ENCODE assay signal across 8 mouse cellular contexts in genomic region chr2:30392114-30392576, GRCm38 (mm10). TPM values are rescaled to one million over a fixed set of nuclear protein-coding genes. Genes with fewer than 3 reads are reported as not detected.
DNase-seq lines count a peak whose midpoint lies in the region; ATAC-seq and TF ChIP-seq lines count a peak whose summit lies in the region.

TSS of gene Dolpp1 (plus strand) at chr2:30392254.

- WGBS in hindbrain, embryonic 10.5 days, result under 1% methylated on average over 40 of the region's 40 CpGs
- WGBS in lung, postnatal 0 days, result under 1% methylated on average over 38 of the region's 40 CpGs

- peak; percentile 99 for DNase-seq in MEL-GATA-1-ER (ENCODE audit: extremely low read depth, low read depth)
- peak; percentile 97 for DNase-seq in cerebellum, adult 8-10 months
- peak; percentile 99 for DNase-seq in hindbrain, embryonic 10.5 days (ENCODE audit: low spot score)
- peak; percentile 100 for DNase-seq in layer of hippocampus, adult 9-11 months
- peak; percentile 99 for DNase-seq in lung, postnatal 0 days (ENCODE audit: low spot score)
- DNase-seq in ovary, postnatal 14 days (ENCODE audit: low spot score), result peak; percentile 93
- peak; percentile 97 for DNase-seq in thymus, postnatal 14 days

- peak within 1 kb of the TSS; percentile 93 for H3K27ac ChIP-seq in hindbrain, embryonic 10.5 days
- H3K27ac ChIP-seq in lung, postnatal 0 days (ENCODE audit: low read length), result peak within 1 kb of the TSS; percentile 92

- H3K9ac ChIP-seq in lung, postnatal 0 days (replicated peaks; ENCODE audit: low read depth), result peak within 1 kb of the TSS; percentile 73

- peak; percentile 93 for ATAC-seq in frontal cortex, adult (ENCODE audit: low TSS enrichment)
- ATAC-seq in lung, postnatal 0 days, result peak; percentile 93

- peaks cover 37% of the 10 kb centered on the region for H3K36me3 ChIP-seq in hindbrain, embryonic 10.5 days
- H3K36me3 ChIP-seq in lung, postnatal 0 days (ENCODE audit: insufficient read depth, low read length), result 0 out of 2 replicates have a peak, but pooled peaks cover 9% of the 10 kb centered on the region

- peak within 1 kb of the TSS; percentile 89 for H3K4me3 ChIP-seq in hindbrain, embryonic 10.5 days
- peak within 1 kb of the TSS; percentile 87 for H3K4me3 ChIP-seq in lung, postnatal 0 days (ENCODE audit: low read depth, low read length)

- TF ChIP-seq EP300 in lung, postnatal 0 days (IDR thresholded peaks at IDR 0.05), result peak; percentile 54; the same call in 1 of the 2 replicates

- peak within 1 kb of the TSS; percentile 81 for H3K4me2 ChIP-seq in lung, postnatal 0 days (replicated peaks; ENCODE audit: low read depth, low read length)

- no peaks in the 10 kb centered on the region for H3K9me3 ChIP-seq in hindbrain, embryonic 10.5 days
- no peaks in the 10 kb centered on the region for H3K9me3 ChIP-seq in lung, postnatal 0 days (ENCODE audit: low read length)

- TF ChIP-seq CTCF in lung, postnatal 0 days (IDR thresholded peaks at IDR 0.05), result 0 out of 2 replicates have a peak, but pooled peaks have one; percentile 8

- no peaks in the 10 kb centered on the region for H3K27me3 ChIP-seq in hindbrain, embryonic 10.5 days (ENCODE audit: insufficient read depth, poor library complexity, severe bottlenecking)
- H3K27me3 ChIP-seq in lung, postnatal 0 days (replicated peaks; ENCODE audit: insufficient read depth, low read length), result no peaks in the 10 kb centered on the region

- peaks cover 35% of the 10 kb centered on the region for H3K4me1 ChIP-seq in hindbrain, embryonic 10.5 days (replicated peaks)
- peaks cover 16% of the 10 kb centered on the region for H3K4me1 ChIP-seq in lung, postnatal 0 days (ENCODE audit: insufficient read depth, low read depth, low read length)

RNA-seq across cellular contexts. Expression of gene Dolpp1, which starts in this region (rescaled TPM):
- 52.9 and 55.6 TPM in 2 replicates for polyA plus RNA-seq in hindbrain, embryonic 10.5 days (2016; fragmentation: Nextera tagmentation; extraction: Ambion mirVana)
- 25.0 and 26.1 TPM in 2 replicates for polyA plus RNA-seq in lung, postnatal 0 days (2015; fragmentation: Nextera tagmentation; extraction: Ambion mirVana)

Comparison
In these comparisons a context has a peak if more than half of its experiments do, and no peak if none do; other contexts are left out.
1. Peak in every context shown above with its lines: DNase-seq, ATAC-seq, H3K4me3 ChIP-seq and H3K27ac ChIP-seq.